Mouse (Mus musculus): ENCODE measurements around the gene Nwd2. TPM values are rescaled to one million over a fixed set of nuclear protein-coding genes. Genes with fewer than 3 reads are reported as not detected.
A peak's percentile ranks its signal among the peaks of the same experiment; 100 is the strongest.

The Nwd2 gene
- polyA plus RNA-seq, 1 experiment from 2014 or later, result 0.85 TPM

- ATAC-seq (ENCODE audit: insufficient number of reproducible peaks, insufficient read depth, low FRiP score, low read depth), result peak; percentile 62
These were observed 191.0 kb downstream of the Nwd2 start for GRCm38 (mm10) chr5:63839801-63840416.

DNA sequence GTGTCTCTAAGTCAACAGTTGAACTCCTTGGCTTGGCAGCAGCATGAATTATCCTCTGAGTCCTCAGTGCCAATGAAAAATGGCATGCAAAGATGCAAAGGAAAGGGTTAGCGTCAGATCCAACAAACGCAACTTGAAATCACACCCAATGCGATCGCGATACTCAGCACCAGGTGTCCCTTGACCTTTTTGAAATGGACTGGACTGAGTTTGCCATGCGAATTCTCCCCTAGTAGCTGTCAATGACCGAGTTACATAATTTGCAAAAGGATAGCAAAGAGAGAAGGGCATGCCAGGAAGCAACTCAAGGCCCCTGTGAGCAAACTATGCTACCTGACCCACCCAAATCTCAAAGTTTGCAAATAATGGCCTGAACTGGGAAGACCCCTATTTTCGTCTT is 198.2 kb downstream of the Nwd2 start:
- 88% methylated on average over 8 of the region's 8 CpGs for WGBS
- ATAC-seq (ENCODE audit: insufficient number of reproducible peaks, insufficient read depth, low FRiP score, low read depth), result no peak
- H3K4me3 ChIP-seq (ENCODE audit: low read depth, low read length), result no peak overlapping the region
- no peak overlapping the region for H3K9ac ChIP-seq (replicated peaks; ENCODE audit: low read depth, low read length)
- H3K4me1 ChIP-seq (ENCODE audit: control insufficient read depth, insufficient read depth, low read length), result peaks cover 3% of the 10 kb centered on the region; the same call in 1 of the 2 replicates
- no peak overlapping the region for H3K27ac ChIP-seq (ENCODE audit: low read length)
- no peaks in the 10 kb centered on the region for H3K36me3 ChIP-seq (ENCODE audit: control insufficient read depth, insufficient read depth, low read length)
- H3K27me3 ChIP-seq (ENCODE audit: control insufficient read depth, insufficient read depth, low read length), result no peaks in the 10 kb centered on the region
- peak overlapping the region; percentile 3; the same call in 1 of the 2 replicates for H3K4me2 ChIP-seq (replicated peaks; ENCODE audit: low read depth, low read length)
- peaks cover 5% of the 10 kb centered on the region; the same call in 1 of the 2 replicates for H3K9me3 ChIP-seq (ENCODE audit: control insufficient read depth, low read depth, low read length)

More at GRCm38 (mm10) chr5:63839801-63840416, 191.0 kb downstream of the Nwd2 start:
- Histone ChIP-seq H3K9ac (replicated peaks; ENCODE audit: low read depth, low read length) (no peak overlapping the region), H3K9me3 (ENCODE audit: control insufficient read depth, low read depth, low read length) (no peaks in the 10 kb centered on the region), H3K27ac (ENCODE audit: low read length) (peak overlapping the region; percentile 44; the same call in 1 of the 2 replicates), H3K4me3 (ENCODE audit: low read depth, low read length) (no peak overlapping the region), H3K4me2 (replicated peaks; ENCODE audit: low read depth, low read length) (no peak overlapping the region), H3K27me3 (ENCODE audit: control insufficient read depth, insufficient read depth, low read length) (no peaks in the 10 kb centered on the region), H3K36me3 (ENCODE audit: control insufficient read depth, insufficient read depth, low read length) (no peaks in the 10 kb centered on the region), H3K4me1 (ENCODE audit: control insufficient read depth, insufficient read depth, low read length) (peaks cover 3% of the 10 kb centered on the region; the same call in 1 of the 2 replicates)
- WGBS, result 48% methylated on average over 12 of the region's 12 CpGs

- H3K27ac ChIP-seq (ENCODE audit: low read length), result no peak overlapping the region
- no peaks in the 10 kb centered on the region for H3K4me1 ChIP-seq (ENCODE audit: control insufficient read depth, insufficient read depth, low read length)
- H3K4me2 ChIP-seq (replicated peaks; ENCODE audit: low read depth, low read length), result no peak overlapping the region
- WGBS, result 69% methylated on average over 13 of the region's 13 CpGs
- H3K9ac ChIP-seq (replicated peaks; ENCODE audit: low read depth, low read length), result no peak overlapping the region
- H3K36me3 ChIP-seq (ENCODE audit: control insufficient read depth, insufficient read depth, low read length), result no peaks in the 10 kb centered on the region
- ATAC-seq (ENCODE audit: insufficient number of reproducible peaks, insufficient read depth, low FRiP score, low read depth), result peak; percentile 69; the same call in 1 of the 2 replicates
- peaks cover 5% of the 10 kb centered on the region; the same call in 1 of the 2 replicates for H3K9me3 ChIP-seq (ENCODE audit: control insufficient read depth, low read depth, low read length)
- no peaks in the 10 kb centered on the region for H3K27me3 ChIP-seq (ENCODE audit: control insufficient read depth, insufficient read depth, low read length)
- no peak overlapping the region for H3K4me3 ChIP-seq (ENCODE audit: low read depth, low read length)
These were observed 198.8 kb downstream of the Nwd2 start for GRCm38 (mm10) chr5:63847541-63848226.

GRCm38 (mm10) chr5:63858901-63859300 is 210.0 kb downstream of the Nwd2 start:
- Histone ChIP-seq H3K36me3 (ENCODE audit: control insufficient read depth, insufficient read depth, low read length) (no peaks in the 10 kb centered on the region), H3K4me1 (ENCODE audit: control insufficient read depth, insufficient read depth, low read length) (no peaks in the 10 kb centered on the region), H3K9ac (replicated peaks; ENCODE audit: low read depth, low read length) (no peak overlapping the region), H3K9me3 (ENCODE audit: control insufficient read depth, low read depth, low read length) (no peaks in the 10 kb centered on the region), H3K27ac (ENCODE audit: low read length) (no peak overlapping the region), H3K4me3 (ENCODE audit: low read depth, low read length) (no peak overlapping the region), H3K4me2 (replicated peaks; ENCODE audit: low read depth, low read length) (no peak overlapping the region), H3K27me3 (ENCODE audit: control insufficient read depth, insufficient read depth, low read length) (no peaks in the 10 kb centered on the region)
- no peak for ATAC-seq (ENCODE audit: insufficient number of reproducible peaks, insufficient read depth, low FRiP score, low read depth)
- WGBS, result 85% methylated on average over 8 of the region's 8 CpGs

Other genes starting within 250 kb of the Nwd2 start
- 28.0 and 28.7 TPM in 2 replicates for gene 0610040J01Rik, start 163.3 kb downstream of the Nwd2 start, polyA plus RNA-seq (2014; fragmentation: Nextera tagmentation; extraction: Ambion mirVana)

Measured in stomach, embryonic 14.5 days (tissue).